ENCODE assay signal across 7 mouse cellular contexts in the genomic region with DNA sequence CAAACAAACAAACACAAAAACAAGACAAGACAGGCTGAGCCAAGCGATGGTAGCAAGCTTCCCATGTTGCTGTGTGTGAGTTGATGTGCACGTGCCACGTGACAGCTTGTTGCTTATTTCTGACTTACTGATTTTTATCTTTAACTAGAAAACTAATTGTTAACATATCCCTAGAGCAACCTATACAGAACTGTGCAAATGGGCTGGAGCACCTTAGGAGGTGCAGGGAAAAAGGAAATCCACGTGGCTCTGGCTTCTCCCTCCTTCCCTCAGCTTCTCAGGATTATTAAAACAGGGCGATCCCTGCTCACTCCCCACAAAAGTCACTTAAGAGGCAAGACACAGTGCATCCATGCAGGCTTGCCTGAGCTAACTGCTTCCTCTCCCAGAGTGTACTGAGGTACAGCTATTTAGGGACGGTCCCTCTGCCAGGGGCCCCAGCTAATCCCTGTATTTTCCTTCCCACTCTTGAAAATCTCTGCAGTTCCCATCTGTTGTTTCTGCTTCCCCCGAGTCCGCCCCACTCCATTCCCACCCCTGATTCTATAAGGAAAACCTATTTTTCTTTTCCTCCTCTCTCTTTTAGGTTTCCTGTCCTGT. TPM values are rescaled to one million over a fixed set of nuclear protein-coding genes. Genes with fewer than 3 reads are reported as not detected.
DNase-seq lines count a peak whose midpoint lies in the region; ATAC-seq and TF ChIP-seq lines count a peak whose summit lies in the region.

No protein-coding gene starts in this region.

- no peak overlapping the region for H3K4me3 ChIP-seq in neural tube, embryonic 12.5 days
- H3K4me3 ChIP-seq in forebrain, postnatal 0 days (ENCODE audit: low read depth, low read length) = peak overlapping the region; percentile 44; the same call in 1 of the 2 replicates
- H3K4me3 ChIP-seq in limb, embryonic 14.5 days (replicated peaks; ENCODE audit: low read length) = peak overlapping the region; percentile 44
- peak overlapping the region; percentile 49 for H3K4me3 ChIP-seq in stomach, embryonic 16.5 days (replicated peaks; ENCODE audit: low read length)

- no peak overlapping the region for H3K9ac ChIP-seq in neural tube, embryonic 12.5 days
- H3K9ac ChIP-seq in forebrain, postnatal 0 days = peak overlapping the region; percentile 31; the same call in 1 of the 2 replicates
- peak overlapping the region; percentile 13; the same call in 1 of the 2 replicates for H3K9ac ChIP-seq in limb, embryonic 14.5 days (ENCODE audit: low read depth, low read length, severe bottlenecking)
- H3K9ac ChIP-seq in stomach, embryonic 16.5 days (ENCODE audit: low read length) = no peak overlapping the region

- peaks cover 13% of the 10 kb centered on the region for H3K4me1 ChIP-seq in neural tube, embryonic 12.5 days
- peaks cover 3% of the 10 kb centered on the region; the same call in 1 of the 2 replicates for H3K4me1 ChIP-seq in forebrain, postnatal 0 days (ENCODE audit: insufficient read depth)
- H3K4me1 ChIP-seq in limb, embryonic 14.5 days (ENCODE audit: control insufficient read depth, insufficient read depth, low read length) = peaks cover 13% of the 10 kb centered on the region
- peaks cover 20% of the 10 kb centered on the region; the same call in 1 of the 2 replicates for H3K4me1 ChIP-seq in stomach, embryonic 16.5 days (ENCODE audit: control insufficient read depth, insufficient read depth, low read length)

- DNase-seq in neural tube, embryonic 10.5 days (ENCODE audit: extremely low spot score, low spot score) = no peak
- DNase-seq in forebrain, postnatal 0 days = no peak
- no peak for DNase-seq in limb, embryonic 14.5 days (ENCODE audit: low spot score)
- DNase-seq in cerebellum, postnatal 25 days = no peak
- DNase-seq in urinary bladder, adult 2 months (ENCODE audit: low spot score) = no peak

- TF ChIP-seq POLR2A in limb, embryonic 14.5 days (IDR thresholded peaks at IDR 0.05; ENCODE audit: borderline replicate concordance, extremely low read depth, insufficient read depth, insufficient read length) = no peak

- no peak overlapping the region for H3K27ac ChIP-seq in neural tube, embryonic 12.5 days
- H3K27ac ChIP-seq in forebrain, postnatal 0 days (ENCODE audit: low read depth, low read length) = peak overlapping the region; percentile 47; the same call in 1 of the 2 replicates
- H3K27ac ChIP-seq in limb, embryonic 14.5 days (replicated peaks; ENCODE audit: low read depth, low read length) = 0 out of 2 replicates have a peak overlapping the region, but pooled peaks have one; percentile 75
- H3K27ac ChIP-seq in stomach, embryonic 16.5 days (ENCODE audit: low read length) = no peak overlapping the region

- no peaks in the 10 kb centered on the region for H3K36me3 ChIP-seq in neural tube, embryonic 12.5 days
- H3K36me3 ChIP-seq in forebrain, postnatal 0 days (ENCODE audit: insufficient read depth) = no peaks in the 10 kb centered on the region
- no peaks in the 10 kb centered on the region for H3K36me3 ChIP-seq in limb, embryonic 14.5 days (ENCODE audit: control insufficient read depth, insufficient read depth, low read length)
- H3K36me3 ChIP-seq in stomach, embryonic 16.5 days (ENCODE audit: control insufficient read depth, insufficient read depth, low read length) = no peaks in the 10 kb centered on the region

- 76% methylated on average over 8 of the region's 8 CpGs for WGBS in neural tube, embryonic 12.5 days
- WGBS in forebrain, postnatal 0 days = 40% methylated on average over 8 of the region's 8 CpGs
- WGBS in limb, embryonic 14.5 days = 27% methylated on average over 8 of the region's 8 CpGs
- 49% methylated on average over 8 of the region's 8 CpGs for WGBS in stomach, embryonic 16.5 days

- H3K4me2 ChIP-seq in neural tube, embryonic 12.5 days (replicated peaks) = peak overlapping the region; percentile 48
- H3K4me2 ChIP-seq in forebrain, postnatal 0 days (ENCODE audit: low read depth) = peak overlapping the region; percentile 55
- H3K4me2 ChIP-seq in limb, embryonic 14.5 days (replicated peaks; ENCODE audit: low read depth, low read length, severe bottlenecking) = peak overlapping the region; percentile 62
- H3K4me2 ChIP-seq in stomach, embryonic 16.5 days (ENCODE audit: low read depth, low read length) = peak overlapping the region; percentile 67

- no peaks in the 10 kb centered on the region for H3K9me3 ChIP-seq in neural tube, embryonic 12.5 days
- no peaks in the 10 kb centered on the region for H3K9me3 ChIP-seq in forebrain, postnatal 0 days (ENCODE audit: low read length)
- H3K9me3 ChIP-seq in limb, embryonic 14.5 days (ENCODE audit: control insufficient read depth, low read length) = no peaks in the 10 kb centered on the region
- no peaks in the 10 kb centered on the region for H3K9me3 ChIP-seq in stomach, embryonic 16.5 days (replicated peaks; ENCODE audit: control insufficient read depth, low read length)

- no peak for TF ChIP-seq CTCF in forebrain, postnatal 0 days (IDR thresholded peaks at IDR 0.05; ENCODE audit: low read depth)

- no peaks in the 10 kb centered on the region for H3K27me3 ChIP-seq in neural tube, embryonic 12.5 days (replicated peaks)
- H3K27me3 ChIP-seq in forebrain, postnatal 0 days (ENCODE audit: insufficient read depth, low read length) = no peaks in the 10 kb centered on the region
- H3K27me3 ChIP-seq in limb, embryonic 14.5 days (ENCODE audit: control insufficient read depth, insufficient read depth, low read length) = no peaks in the 10 kb centered on the region
- no peaks in the 10 kb centered on the region for H3K27me3 ChIP-seq in stomach, embryonic 16.5 days (ENCODE audit: control insufficient read depth, insufficient read depth, low read length)

- no peak for ATAC-seq in neural tube, embryonic 12.5 days (ENCODE audit: low FRiP score, low read depth)
- ATAC-seq in forebrain, postnatal 0 days = no peak
- peak; percentile 25 for ATAC-seq in limb, embryonic 14.5 days (ENCODE audit: low FRiP score, low read depth)
- ATAC-seq in stomach, embryonic 16.5 days (ENCODE audit: insufficient read depth, low FRiP score) = no peak

RNA-seq across cellular contexts. Expression of a gene that starts 0.6 kb away (rescaled TPM):
- 3.5 TPM in 2 replicates for polyA plus RNA-seq in neural tube, embryonic 12.5 days (2016; fragmentation: Nextera tagmentation; extraction: Ambion mirVana)
- 8.7 and 9.4 TPM in 2 replicates for total RNA-seq in forebrain, postnatal 0 days (2014; rRNA removed)
- 0.88 and 2.4 TPM in 2 replicates for polyA plus RNA-seq in forebrain, postnatal 0 days (2015; fragmentation: Nextera tagmentation; extraction: Ambion mirVana)
- polyA plus RNA-seq in limb, embryonic 14.5 days (2012; rRNA removed) = 8.8 and 10.5 TPM in 2 replicates
- 7.0 and 11.0 TPM in 2 replicates for polyA plus RNA-seq in limb, embryonic 14.5 days (2014; fragmentation: Nextera tagmentation; extraction: Ambion mirVana)
- 2.4 and 3.3 TPM in 2 replicates for polyA plus RNA-seq in stomach, embryonic 16.5 days (2015; fragmentation: Nextera tagmentation; extraction: Ambion mirVana)
- 10.1 and 14.9 TPM in 2 replicates for polyA plus RNA-seq in urinary bladder, adult 2 months (2012; rRNA removed)

Comparison
In these comparisons a context has a peak if more than half of its experiments do, and no peak if none do; other contexts are left out.
1. H3K27ac ChIP-seq: peak in forebrain, postnatal 0 days (single experiment) and limb, embryonic 14.5 days (single experiment); none in neural tube, embryonic 12.5 days (single experiment) and stomach, embryonic 16.5 days (single experiment).
2. H3K9ac ChIP-seq: peak in forebrain, postnatal 0 days (single experiment) and limb, embryonic 14.5 days (single experiment); none in neural tube, embryonic 12.5 days (single experiment) and stomach, embryonic 16.5 days (single experiment).
3. Peak in every context shown above with its lines, with median percentiles within 50 percentile points of each other: H3K4me2 ChIP-seq.